Mouse (Mus musculus) ovary, postnatal 10 days (tissue): ENCODE measurements around the gene Gm20388.
"Not testable (repeated sequence)": the region's sequence is repeated elsewhere in the genome, so short reads cannot be mapped to it uniquely, and the experiment has no call there.

ENCODE experiments used
- DNase-seq: peaks from one replicate; pipeline ENCODE4 v3.0.0; 2022; ENCODE audit warnings: low spot score

Gm20388 gene

DNA sequence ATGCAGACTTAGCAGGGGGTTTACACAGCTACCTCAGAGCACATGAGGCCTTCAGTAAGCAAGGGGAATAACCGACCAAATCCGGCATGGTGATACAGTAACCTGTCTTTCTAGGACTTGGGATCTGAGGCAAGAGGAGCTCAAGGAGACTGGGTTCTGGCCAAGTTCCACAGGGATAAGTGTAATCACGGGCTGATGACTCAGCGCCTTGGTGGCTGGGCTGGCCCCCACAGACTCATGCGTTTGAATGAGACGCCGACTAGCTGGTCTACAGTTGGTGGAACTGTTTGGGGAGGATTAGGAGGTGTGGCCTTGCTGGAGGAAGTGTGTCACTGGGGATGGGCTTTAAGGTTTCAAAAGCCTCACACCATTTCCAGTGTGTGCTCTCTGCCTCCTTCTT lies 428.0 kb downstream of the Gm20388 start:
- DNase-seq: no peak

GRCm38 (mm10) chr8:120339743-120340142 lies 429.1 kb downstream of the Gm20388 start:
- no peak for DNase-seq

GRCm38 (mm10) chr8:120341124-120341523 lies 430.5 kb downstream of the Gm20388 start:
- no peak for DNase-seq

- DNase-seq: no peak
Measured at GRCm38 (mm10) chr8:120342847-120343548, 432.4 kb downstream of the Gm20388 start.

GRCm38 (mm10) chr8:120343582-120343981 lies 432.9 kb downstream of the Gm20388 start:
- DNase-seq: no peak

DNA sequence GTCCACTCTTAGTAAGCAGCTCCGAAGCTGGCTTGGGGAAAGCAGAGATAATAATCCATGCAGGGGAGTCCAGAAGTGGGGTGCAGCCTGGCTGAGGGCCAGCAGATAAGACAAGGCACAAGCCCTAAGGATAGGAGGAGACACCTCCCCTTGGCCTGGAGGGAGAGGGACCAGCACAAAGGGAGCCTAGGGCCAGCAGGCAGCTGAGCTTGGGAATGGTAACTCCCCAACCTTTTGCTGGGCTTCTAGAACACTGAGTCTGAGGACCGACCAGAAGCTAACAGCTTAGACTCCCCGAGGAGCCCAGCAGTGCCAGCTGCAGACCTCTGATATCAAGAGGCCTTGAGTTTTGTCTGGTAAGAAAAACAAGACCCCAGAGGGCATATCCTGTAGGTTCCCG lies 433.5 kb downstream of the Gm20388 start:
- no peak for DNase-seq

- no peak for DNase-seq
Measured at GRCm38 (mm10) chr8:120344583-120344982, 433.9 kb downstream of the Gm20388 start.

DNA sequence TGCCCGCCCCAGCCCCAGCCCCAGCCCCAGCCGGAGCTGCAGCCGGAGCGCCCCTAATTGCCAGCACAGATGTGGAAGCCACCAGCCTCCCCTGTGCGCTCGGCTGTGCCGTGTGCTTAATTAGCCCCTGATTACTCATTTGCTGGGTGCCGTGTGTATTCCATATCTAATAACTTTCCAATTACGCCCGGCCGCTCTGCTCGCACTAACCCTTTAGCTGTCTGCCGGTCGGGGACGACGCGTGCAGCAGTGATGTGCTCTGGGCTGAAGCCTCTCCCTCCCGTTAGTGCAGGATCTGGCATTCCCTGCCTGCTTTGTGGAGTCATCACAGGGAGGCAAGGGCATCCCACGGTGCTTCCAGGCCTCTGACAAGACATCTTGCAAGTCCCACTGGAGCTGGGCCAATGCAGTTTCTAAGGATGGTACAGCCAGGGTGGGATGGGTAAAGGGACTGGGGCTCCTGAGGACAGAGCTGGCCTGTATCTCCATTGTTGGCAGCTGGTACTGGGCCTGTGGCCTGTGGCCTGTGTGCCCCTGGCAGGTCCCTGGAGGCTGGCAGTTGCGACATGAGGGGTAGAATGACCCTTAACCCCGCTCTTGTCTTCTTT lies 437.2 kb downstream of the Gm20388 start:
- DNase-seq: no peak

DNA sequence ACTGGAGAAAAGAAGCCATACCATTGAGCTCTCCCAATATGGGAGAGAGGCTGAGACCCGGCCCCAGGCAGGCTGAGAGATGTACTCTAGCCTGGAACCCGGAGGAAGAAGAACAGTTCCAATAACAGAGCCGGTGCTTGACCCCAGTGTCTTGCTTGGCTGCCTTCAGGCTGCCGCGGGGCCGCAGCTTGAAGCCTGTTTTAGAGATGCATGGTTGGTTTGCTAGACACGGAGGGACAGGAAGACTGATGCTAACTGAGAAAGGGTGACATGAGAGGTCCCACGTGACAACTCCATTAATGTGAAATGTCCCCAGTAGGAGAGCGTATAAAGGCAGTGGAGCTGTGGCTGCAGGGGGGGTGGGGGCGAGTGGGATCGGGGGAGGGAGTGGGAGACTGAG lies 438.3 kb downstream of the Gm20388 start:
- no peak for DNase-seq

DNA sequence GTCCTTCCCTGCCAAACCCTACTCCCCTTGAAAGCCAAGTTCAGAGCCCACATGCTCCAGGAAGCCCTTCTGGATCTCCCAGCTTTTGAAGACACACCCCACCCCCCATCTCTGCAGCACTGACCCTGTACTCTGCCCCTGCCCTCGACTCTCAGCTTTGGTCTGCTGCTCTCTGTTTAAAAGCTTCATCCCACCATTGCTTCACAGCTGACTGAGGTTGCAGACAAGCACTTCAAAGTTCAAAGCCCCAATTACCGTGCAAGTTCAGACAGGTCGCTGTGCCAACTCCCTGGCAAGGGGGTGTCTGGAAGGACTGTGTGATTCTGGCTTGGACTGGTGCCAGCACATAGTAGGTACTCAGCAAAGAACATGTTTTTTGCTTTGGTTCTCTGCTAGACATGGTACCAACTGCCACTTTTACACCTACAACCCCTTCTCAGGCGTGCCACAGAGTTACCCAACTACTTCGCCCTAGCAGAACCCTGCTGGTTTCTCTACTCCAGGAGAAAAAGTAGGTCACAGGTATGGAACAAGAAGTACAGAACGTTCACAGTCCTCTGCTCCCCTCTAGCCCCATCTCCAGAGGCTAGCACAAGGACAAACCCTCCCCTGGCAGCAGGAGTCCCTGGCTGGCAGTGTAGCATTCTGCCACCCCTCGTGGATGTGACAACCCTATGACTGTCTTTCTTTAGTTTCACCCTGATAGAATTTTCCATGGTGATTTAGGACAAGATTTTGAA lies 440.9 kb downstream of the Gm20388 start:
- DNase-seq: no peak

DNA sequence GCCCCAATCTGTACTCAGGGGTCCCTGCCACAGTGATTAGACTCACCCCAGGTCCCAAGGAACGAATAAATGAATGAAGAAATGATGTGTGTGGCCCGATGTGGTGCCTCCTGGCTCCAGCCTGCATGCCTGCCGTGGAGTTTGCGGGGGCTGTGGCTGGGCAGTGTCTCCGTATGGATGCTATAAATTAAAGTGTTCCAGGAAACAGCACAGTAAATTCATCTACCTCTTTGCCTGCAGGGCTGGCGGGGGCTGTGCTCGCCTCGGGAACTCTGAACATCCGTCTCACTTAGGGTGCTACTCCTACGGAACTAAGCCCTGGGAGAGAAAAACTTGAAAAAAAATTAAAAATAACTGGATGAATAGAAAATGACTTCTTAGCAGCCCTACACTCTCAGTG lies 441.5 kb downstream of the Gm20388 start:
- DNase-seq: no peak

DNA sequence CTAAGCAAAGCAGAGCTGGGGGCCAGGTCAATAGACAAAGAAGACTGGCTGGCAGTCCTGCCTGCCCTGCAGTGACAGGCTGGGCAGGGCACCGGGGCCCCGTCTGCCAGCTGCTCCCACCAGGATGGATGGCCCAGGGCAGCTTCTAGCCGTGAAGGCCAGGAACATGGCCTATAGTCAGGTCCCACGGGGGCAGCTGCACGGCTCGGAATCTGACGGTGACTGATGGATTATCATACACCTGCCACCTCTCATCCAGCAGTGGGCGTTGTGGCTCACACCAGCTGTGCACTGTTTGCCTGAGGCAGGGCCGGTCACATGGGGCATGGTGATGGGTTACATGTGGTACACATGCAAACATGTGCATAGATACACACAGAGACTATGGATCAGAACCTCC lies 445.4 kb downstream of the Gm20388 start:
- no peak for DNase-seq

DNA sequence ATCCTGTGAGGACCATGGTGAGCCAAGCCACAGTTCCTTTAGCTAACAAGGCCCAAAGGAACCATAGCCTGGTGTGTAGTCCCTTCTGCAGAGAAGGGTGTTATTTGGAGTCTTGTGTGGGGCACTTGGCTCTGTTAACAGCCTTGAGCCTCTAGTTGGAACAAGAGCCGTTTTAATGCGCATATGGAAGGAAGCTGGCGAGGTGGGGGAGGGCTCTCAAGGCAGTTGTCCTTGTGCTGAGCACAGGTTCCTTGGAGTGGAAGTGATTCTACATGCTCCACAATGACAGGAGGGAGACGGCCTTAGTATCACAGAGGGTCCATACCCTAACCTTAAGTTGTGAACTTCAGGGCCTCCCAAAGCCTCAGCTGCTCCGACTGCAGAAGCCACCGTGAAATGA lies 446.9 kb downstream of the Gm20388 start:
- DNase-seq: no peak

GRCm38 (mm10) chr8:120361301-120361700 lies 450.7 kb downstream of the Gm20388 start:
- no peak for DNase-seq

DNA sequence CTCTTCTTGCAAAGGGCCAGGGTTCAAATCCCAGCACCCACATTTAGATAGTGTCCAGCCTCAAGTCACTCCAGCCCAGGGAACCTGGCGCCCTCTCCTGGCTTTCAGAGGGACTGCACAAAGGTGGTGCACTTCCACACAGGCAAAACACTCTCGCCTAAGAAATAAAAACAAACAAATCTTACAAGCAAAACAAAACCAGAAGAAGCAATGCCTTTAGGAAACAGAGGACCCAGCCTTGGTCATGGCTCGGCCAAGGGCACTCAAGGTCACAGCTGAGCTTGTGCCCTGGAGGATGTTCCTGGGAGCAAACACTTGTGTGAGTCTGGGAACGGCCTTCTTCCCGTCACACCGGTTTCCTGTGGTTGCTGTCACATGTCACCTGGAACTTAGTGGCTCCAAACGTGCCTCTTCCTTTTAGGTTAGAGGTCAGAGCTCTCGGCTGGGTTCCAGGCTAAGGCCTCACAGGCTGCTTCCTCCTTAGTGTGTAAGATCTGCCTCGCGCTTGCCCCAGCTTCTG lies 453.0 kb downstream of the Gm20388 start:
- no peak for DNase-seq

DNA sequence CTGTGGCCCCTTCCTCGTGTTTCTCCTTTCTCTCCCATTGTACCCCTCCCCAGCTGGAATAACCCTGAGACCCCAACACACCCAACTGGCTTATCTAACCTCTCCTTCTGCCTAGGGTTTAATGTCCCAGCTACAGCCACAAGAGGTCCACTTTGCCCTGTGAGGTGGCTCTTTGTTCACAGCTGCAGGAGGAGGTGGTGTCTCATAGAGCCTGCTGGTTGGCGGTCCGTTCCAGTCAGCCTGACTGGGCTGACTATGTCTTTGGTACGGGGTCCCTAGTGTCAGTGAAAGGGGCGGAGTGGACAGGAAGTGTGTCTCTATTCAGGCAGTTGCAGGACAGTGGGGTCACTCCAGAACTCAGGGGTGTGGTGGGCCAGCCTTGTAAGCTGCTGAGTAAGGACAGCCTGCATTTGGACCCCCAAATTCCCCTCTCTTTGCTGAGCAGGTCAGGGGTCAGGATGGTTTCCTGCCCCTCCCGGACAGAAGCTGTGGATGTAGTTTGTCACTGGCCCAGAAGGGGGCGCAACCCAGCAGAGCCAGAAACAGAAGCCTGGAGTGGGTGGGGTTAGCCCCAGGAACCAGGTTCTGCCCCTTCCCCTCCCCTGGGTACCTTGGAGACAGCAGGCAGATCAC lies 453.6 kb downstream of the Gm20388 start:
- DNase-seq: no peak

DNA sequence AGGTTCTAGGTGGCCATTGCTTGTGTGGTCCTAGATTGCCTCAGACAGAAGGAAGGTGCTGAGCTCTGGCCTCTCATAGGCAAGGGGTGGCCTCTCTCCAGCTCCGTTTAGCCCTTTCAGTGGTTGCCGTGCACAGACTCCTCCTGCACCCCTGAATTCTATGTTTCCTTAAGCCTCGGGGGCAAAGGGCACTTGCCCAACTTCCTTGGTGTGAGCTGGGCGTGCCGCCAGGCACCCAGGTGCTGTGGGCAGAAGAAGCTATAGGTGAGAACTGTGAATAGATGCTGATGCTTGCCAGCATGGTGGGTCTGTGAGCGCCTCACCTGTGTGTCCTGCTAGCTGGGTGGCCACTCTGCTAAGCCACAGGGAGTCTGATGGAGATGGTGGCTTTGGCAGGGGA lies 456.2 kb downstream of the Gm20388 start:
- no peak for DNase-seq

DNA sequence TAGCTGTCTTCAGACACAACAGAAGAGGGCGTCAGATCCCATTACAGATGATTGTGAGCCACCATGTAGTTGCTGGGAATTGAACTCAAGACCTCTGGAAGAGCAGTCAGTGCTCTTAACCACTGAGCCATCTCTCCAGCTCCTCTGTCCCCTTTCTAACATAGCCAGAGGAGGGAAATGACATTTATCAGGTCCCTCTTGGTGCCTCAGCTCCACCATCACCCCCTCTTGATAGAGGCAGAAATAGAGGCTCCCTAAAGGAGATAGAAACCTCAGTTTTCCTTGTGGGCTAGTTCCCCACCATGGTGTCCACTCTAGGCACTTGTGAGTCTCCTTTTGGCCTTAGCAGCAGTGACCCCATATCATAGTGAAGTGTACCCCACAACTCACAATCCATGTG lies 457.6 kb downstream of the Gm20388 start:
- DNase-seq: not testable (repeated sequence)

GRCm38 (mm10) chr8:120368814-120369649 lies 458.4 kb downstream of the Gm20388 start:
- DNase-seq: peak; percentile 63

- DNase-seq: no peak
Measured at GRCm38 (mm10) chr8:120369956-120370355, 459.3 kb downstream of the Gm20388 start.

GRCm38 (mm10) chr8:120370461-120370860 lies 459.8 kb downstream of the Gm20388 start:
- DNase-seq: no peak

DNA sequence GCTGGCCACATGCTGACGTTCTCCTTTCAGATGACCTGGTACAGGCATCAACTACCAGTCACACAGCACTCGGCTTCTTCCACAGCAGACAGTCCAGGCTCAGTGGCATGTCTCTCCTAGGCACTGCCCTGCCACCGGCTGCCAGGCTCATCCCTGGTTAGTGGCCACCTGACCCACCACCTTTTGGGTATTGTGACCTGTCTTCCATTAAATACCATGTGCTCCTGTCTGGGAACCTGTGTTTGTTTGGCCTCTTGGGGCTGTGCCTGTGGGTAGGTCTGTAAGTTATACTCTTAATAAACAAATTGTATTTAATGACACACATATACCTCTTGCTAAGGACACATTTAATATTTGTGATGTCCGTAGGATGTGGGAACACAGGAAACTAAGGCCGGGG lies 460.5 kb downstream of the Gm20388 start:
- no peak for DNase-seq
